Mouse (Mus musculus) kidney, adult 11 months (tissue): ENCODE data around the gene Ikzf5.
A peak's percentile ranks its signal among the peaks of the same experiment; 100 is the strongest.
"Not testable (repeated sequence)": the region's sequence is repeated elsewhere in the genome, so short reads cannot be mapped to it uniquely, and the experiment has no call there.

Experiments used
- DNase-seq: peaks from one replicate; pipeline ENCODE4 v3.0.0; 2022

Gene Ikzf5

GRCm38 (mm10) chr7:131410416-131411058 is at the start of gene Ikzf5, which contains the start of gene Acadsb:
Gene Ikzf5, minus strand, starts transcription at chr7:131410521.
Gene Acadsb, plus strand, starts transcription at chr7:131410601.
- peak; percentile 99 for DNase-seq

- no peak for DNase-seq
Measured at GRCm38 (mm10) chr7:131456714-131457113, 46.4 kb upstream of the Ikzf5 start.

GRCm38 (mm10) chr7:131437051-131437450 is 26.7 kb upstream of the Ikzf5 start:
- DNase-seq: no peak

GRCm38 (mm10) chr7:131434276-131434675 is 24.0 kb upstream of the Ikzf5 start:
- DNase-seq: no peak

- DNase-seq: no peak
Measured at GRCm38 (mm10) chr7:131432244-131432643, 21.9 kb upstream of the Ikzf5 start.

- no peak for DNase-seq
Measured at GRCm38 (mm10) chr7:131427331-131427730, 17.0 kb upstream of the Ikzf5 start.

- no peak for DNase-seq
Measured at GRCm38 (mm10) chr7:131424912-131425311, 14.6 kb upstream of the Ikzf5 start.

GRCm38 (mm10) chr7:131417605-131418004 is 7.3 kb upstream of the Ikzf5 start:
- no peak for DNase-seq

GRCm38 (mm10) chr7:131416742-131417141 is 6.4 kb upstream of the Ikzf5 start:
- not testable (repeated sequence) for DNase-seq

- no peak for DNase-seq
Measured at GRCm38 (mm10) chr7:131411941-131412270, 1.6 kb upstream of the Ikzf5 start.

- DNase-seq: peak; percentile 23
Measured at GRCm38 (mm10) chr7:131411221-131411940, 1.1 kb upstream of the Ikzf5 start.

- DNase-seq: no peak
Measured at GRCm38 (mm10) chr7:131409988-131410385, 334 bp downstream of the Ikzf5 start.

- no peak for DNase-seq
Measured at GRCm38 (mm10) chr7:131409321-131409987, 867 bp downstream of the Ikzf5 start.

- not testable (repeated sequence) for DNase-seq
Measured at GRCm38 (mm10) chr7:131391761-131392160, 18.6 kb downstream of the Ikzf5 start.

GRCm38 (mm10) chr7:131371880-131372651 is 38.3 kb downstream of the Ikzf5 start:
- DNase-seq: no peak

GRCm38 (mm10) chr7:131371470-131371860 is 38.9 kb downstream of the Ikzf5 start:
- no peak for DNase-seq

- peak; percentile 91 for DNase-seq
Measured at GRCm38 (mm10) chr7:131370648-131371469, 39.5 kb downstream of the Ikzf5 start, which contains the start of gene Pstk. Gene Pstk, plus strand, starts transcription at chr7:131371141.

GRCm38 (mm10) chr7:131364131-131364530 is 46.2 kb downstream of the Ikzf5 start:
- no peak for DNase-seq

- peak; percentile 96 for DNase-seq
Measured at GRCm38 (mm10) chr7:131362615-131363300, 47.6 kb downstream of the Ikzf5 start, which contains the start of gene 2310057M21Rik. Gene 2310057M21Rik, minus strand, starts transcription at chr7:131362759.

- DNase-seq: no peak
Measured at GRCm38 (mm10) chr7:131362269-131362614, 48.1 kb downstream of the Ikzf5 start.

GRCm38 (mm10) chr7:131356105-131356504 is 54.2 kb downstream of the Ikzf5 start:
- no peak for DNase-seq
